Mouse (Mus musculus): ENCODE measurements around the gene Ctbp1. TPM values are rescaled to one million over a fixed set of nuclear protein-coding genes. Genes with fewer than 3 reads are reported as not detected.
A peak's percentile ranks its signal among the peaks of the same experiment; 100 is the strongest.

The Ctbp1 gene
- total RNA-seq (2021): 100 to 1,000 TPM; 213 to 227 TPM
- 175 and 178 TPM in 2 replicates for polyA plus RNA-seq (2012; rRNA removed)
- long read RNA-seq, transcript Ctbp1-201 (9 exons, 2,279 nt): major isoform, 103 of 409 reads
- long read RNA-seq, transcript Ctbp1-211 (10 exons, 2,436 nt): minor isoform, 48 of 409 reads
- long read RNA-seq, partial matches to known transcripts: 7 of 409 reads
- long read RNA-seq, other reads (novel, unspliced or antisense): 250 of 409 reads

DNA sequence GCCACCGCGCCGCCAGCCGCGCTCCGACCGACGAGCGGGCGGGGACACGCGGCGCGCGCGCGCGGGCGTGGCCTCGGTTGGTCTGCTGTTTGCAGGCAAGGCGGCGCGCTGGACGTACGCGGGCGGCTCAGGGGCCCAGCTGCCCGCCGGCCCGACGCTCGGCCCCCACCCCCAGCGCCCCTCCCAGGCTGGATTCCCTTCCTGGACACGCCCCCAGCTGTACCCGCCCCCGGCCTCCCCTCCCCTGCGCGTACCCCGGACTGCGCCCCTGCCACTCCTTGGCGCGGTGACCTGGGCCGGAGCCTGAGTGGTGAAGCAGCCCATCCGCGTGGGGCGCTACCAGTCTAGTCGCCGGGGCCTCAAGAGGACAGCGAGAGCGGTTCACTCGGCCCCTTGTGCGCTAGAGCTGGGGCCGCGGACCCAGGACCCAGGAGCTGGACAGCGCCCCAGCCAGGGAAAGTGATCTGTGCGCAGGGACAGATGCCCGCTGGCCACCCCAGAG lies at the start of gene Ctbp1:
Gene Ctbp1 (minus strand): TSS at position 42 of the 502 bp plus-strand sequence.
- WGBS: 2% methylated on average over 35 of the region's 57 CpGs
- H3K4me3 ChIP-seq: peak within 1 kb of the TSS; percentile 80
- H3K4me1 ChIP-seq (ENCODE audit: control insufficient read depth, insufficient read depth, low read length): peaks cover 21% of the 10 kb centered on the region
- peak; percentile 95 to 97 for DNase-seq
- peaks cover 12% of the 10 kb centered on the region for H3K79me2 ChIP-seq (replicated peaks; ENCODE audit: control insufficient read depth, insufficient read depth, low read length)
- intact Hi-C loops (cut with DNase I): loop anchor here (1.0 to 10.0 kb wide), 3 partner anchors 60 to 260 kb away; partner anchors contain the start of genes Maea, Uvssa and Ywhah
- H3K36me3 ChIP-seq (ENCODE audit: control insufficient read depth, insufficient read depth, low read length): peaks cover 6% of the 10 kb centered on the region
- peak within 1 kb of the TSS; percentile 94 for H3K9ac ChIP-seq (ENCODE audit: low read depth, low read length)
- no peaks in the 10 kb centered on the region for H3K27me3 ChIP-seq (ENCODE audit: control insufficient read depth, insufficient read depth, low read length)
- peak within 1 kb of the TSS; percentile 99 for H3K27ac ChIP-seq
- TF ChIP-seq EP300 (IDR thresholded peaks at IDR 0.05; ENCODE audit: insufficient read depth, low read depth, low read length) (no peak), CTCF (IDR thresholded peaks at IDR 0.05) (peak; percentile 61), POLR2A (IDR thresholded peaks at IDR 0.05; ENCODE audit: insufficient read depth, low read depth, low read length) (peak; percentile 49; the same call in 1 of the 2 replicates)

DNA sequence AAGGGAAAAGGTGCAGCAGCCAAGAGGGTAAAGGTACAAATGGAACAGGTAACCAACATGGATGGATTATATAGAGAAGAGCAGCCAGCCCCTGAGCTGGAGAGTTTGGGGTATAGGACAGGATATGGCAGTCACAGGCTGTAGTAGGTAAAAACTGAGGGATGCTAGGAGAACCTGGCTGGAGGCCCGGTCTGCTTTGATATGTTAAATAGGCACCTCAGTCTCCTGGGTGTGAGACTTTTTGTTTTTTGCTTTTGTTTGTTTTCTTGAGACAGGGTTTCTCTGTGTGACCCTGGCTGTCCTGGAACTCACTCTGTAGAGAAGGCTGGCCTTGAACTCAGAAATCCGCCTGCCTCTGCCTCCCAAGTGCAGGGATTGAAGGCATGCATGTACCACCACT lies 49.7 kb upstream of the Ctbp1 start:
- no peaks in the 10 kb centered on the region for H3K4me1 ChIP-seq (ENCODE audit: control insufficient read depth, insufficient read depth, low read length)
- no peak for TF ChIP-seq CTCF (IDR thresholded peaks at IDR 0.05)
- TF ChIP-seq POLR2A (IDR thresholded peaks at IDR 0.05; ENCODE audit: insufficient read depth, low read depth, low read length): no peak
- no peak for TF ChIP-seq EP300 (IDR thresholded peaks at IDR 0.05; ENCODE audit: insufficient read depth, low read depth, low read length)

GRCm38 (mm10) chr5:33312192-33312591 lies 37.4 kb upstream of the Ctbp1 start:
- Histone ChIP-seq H3K27ac (no peak overlapping the region), H3K4me1 (ENCODE audit: control insufficient read depth, insufficient read depth, low read length) (no peaks in the 10 kb centered on the region), H3K9ac (ENCODE audit: low read depth, low read length) (no peak overlapping the region), H3K79me2 (replicated peaks; ENCODE audit: control insufficient read depth, insufficient read depth, low read length) (no peaks in the 10 kb centered on the region), H3K4me3 (no peak overlapping the region), H3K27me3 (ENCODE audit: control insufficient read depth, insufficient read depth, low read length) (no peaks in the 10 kb centered on the region), H3K36me3 (ENCODE audit: control insufficient read depth, insufficient read depth, low read length) (no peaks in the 10 kb centered on the region)
- intact Hi-C loops (cut with DNase I): no loop called here
- WGBS: 71% methylated on average over 7 of the region's 7 CpGs
- DNase-seq: no peak
- TF ChIP-seq POLR2A (IDR thresholded peaks at IDR 0.05; ENCODE audit: insufficient read depth, low read depth, low read length) (no peak), EP300 (IDR thresholded peaks at IDR 0.05; ENCODE audit: insufficient read depth, low read depth, low read length) (no peak), CTCF (IDR thresholded peaks at IDR 0.05) (no peak)

More for the DNA sequence above, 49.7 kb upstream of the Ctbp1 start:
- intact Hi-C loops (cut with DNase I): no loop called here
- no peak overlapping the region for H3K4me3 ChIP-seq
- H3K79me2 ChIP-seq (replicated peaks; ENCODE audit: control insufficient read depth, insufficient read depth, low read length): no peaks in the 10 kb centered on the region
- H3K9ac ChIP-seq (ENCODE audit: low read depth, low read length): no peak overlapping the region
- DNase-seq: no peak
- WGBS: 51% methylated on average over 2 of the region's 2 CpGs
- no peaks in the 10 kb centered on the region for H3K27me3 ChIP-seq (ENCODE audit: control insufficient read depth, insufficient read depth, low read length)
- no peak overlapping the region for H3K27ac ChIP-seq
- no peaks in the 10 kb centered on the region for H3K36me3 ChIP-seq (ENCODE audit: control insufficient read depth, insufficient read depth, low read length)

- H3K27ac ChIP-seq: no peak overlapping the region
- H3K79me2 ChIP-seq (replicated peaks; ENCODE audit: control insufficient read depth, insufficient read depth, low read length): no peaks in the 10 kb centered on the region
- TF ChIP-seq CTCF (IDR thresholded peaks at IDR 0.05) (no peak), EP300 (IDR thresholded peaks at IDR 0.05; ENCODE audit: insufficient read depth, low read depth, low read length) (no peak)
- H3K27me3 ChIP-seq (ENCODE audit: control insufficient read depth, insufficient read depth, low read length): no peaks in the 10 kb centered on the region
- no peaks in the 10 kb centered on the region for H3K36me3 ChIP-seq (ENCODE audit: control insufficient read depth, insufficient read depth, low read length)
- no peak overlapping the region for H3K9ac ChIP-seq (ENCODE audit: low read depth, low read length)
- WGBS: 65% methylated on average over 3 of the region's 3 CpGs
- intact Hi-C loops (cut with DNase I): no loop called here
- no peak for DNase-seq
- H3K4me3 ChIP-seq: no peak overlapping the region
- H3K4me1 ChIP-seq (ENCODE audit: control insufficient read depth, insufficient read depth, low read length): no peaks in the 10 kb centered on the region
These were observed 36.1 kb upstream of the Ctbp1 start for GRCm38 (mm10) chr5:33310704-33311462.

GRCm38 (mm10) chr5:33301801-33302200 lies 27.0 kb upstream of the Ctbp1 start:
- H3K4me3 ChIP-seq: no peak overlapping the region
- H3K79me2 ChIP-seq (replicated peaks; ENCODE audit: control insufficient read depth, insufficient read depth, low read length): no peaks in the 10 kb centered on the region
- no peaks in the 10 kb centered on the region for H3K4me1 ChIP-seq (ENCODE audit: control insufficient read depth, insufficient read depth, low read length)
- 64% methylated on average over 2 of the region's 2 CpGs for WGBS
- no peaks in the 10 kb centered on the region for H3K36me3 ChIP-seq (ENCODE audit: control insufficient read depth, insufficient read depth, low read length)
- DNase-seq: no peak
- no peak overlapping the region for H3K9ac ChIP-seq (ENCODE audit: low read depth, low read length)
- H3K27ac ChIP-seq: no peak overlapping the region
- no peaks in the 10 kb centered on the region for H3K27me3 ChIP-seq (ENCODE audit: control insufficient read depth, insufficient read depth, low read length)
- TF ChIP-seq POLR2A (IDR thresholded peaks at IDR 0.05; ENCODE audit: insufficient read depth, low read depth, low read length) (no peak), CTCF (IDR thresholded peaks at IDR 0.05) (peak; percentile 38), EP300 (IDR thresholded peaks at IDR 0.05; ENCODE audit: insufficient read depth, low read depth, low read length) (no peak)
- intact Hi-C loops (cut with DNase I): no loop called here

DNA sequence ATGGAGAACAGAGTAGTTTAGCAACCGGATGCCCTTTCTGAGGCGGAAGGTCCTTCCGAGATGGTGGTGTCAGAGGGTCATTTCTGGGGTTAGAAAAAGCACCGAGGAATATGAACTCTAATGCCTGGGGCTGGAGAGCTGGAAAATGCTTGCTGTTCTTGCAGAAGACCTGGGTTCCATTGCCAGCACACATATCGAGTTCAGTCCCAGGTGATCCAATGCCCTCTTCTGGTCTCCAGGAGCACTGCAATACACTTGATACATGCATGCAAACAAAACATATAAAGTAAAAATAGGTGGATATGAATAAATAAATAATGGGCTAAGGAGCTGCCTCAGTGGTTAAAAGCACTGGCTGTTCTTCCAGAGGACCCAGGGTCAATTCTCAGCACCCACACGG lies 22.4 kb upstream of the Ctbp1 start:
- DNase-seq: peak in 1 of 2 experiments; percentile 12
- WGBS: 71% methylated on average over 6 of the region's 6 CpGs
- intact Hi-C loops (cut with DNase I): loop anchor here (1.0 to 10.0 kb wide), 2 partner anchors 94 to 252 kb away; no protein-coding TSS in a partner anchor
- H3K27ac ChIP-seq: no peak overlapping the region
- no peaks in the 10 kb centered on the region for H3K36me3 ChIP-seq (ENCODE audit: control insufficient read depth, insufficient read depth, low read length)
- no peaks in the 10 kb centered on the region for H3K79me2 ChIP-seq (replicated peaks; ENCODE audit: control insufficient read depth, insufficient read depth, low read length)
- no peaks in the 10 kb centered on the region for H3K4me1 ChIP-seq (ENCODE audit: control insufficient read depth, insufficient read depth, low read length)
- TF ChIP-seq POLR2A (IDR thresholded peaks at IDR 0.05; ENCODE audit: insufficient read depth, low read depth, low read length): no peak
- peak; percentile 72 for TF ChIP-seq CTCF (IDR thresholded peaks at IDR 0.05)
- H3K4me3 ChIP-seq: no peak overlapping the region
- no peaks in the 10 kb centered on the region for H3K27me3 ChIP-seq (ENCODE audit: control insufficient read depth, insufficient read depth, low read length)
- no peak overlapping the region for H3K9ac ChIP-seq (ENCODE audit: low read depth, low read length)

Measured in heart, adult 2 months (tissue).